Mouse (Mus musculus) adrenal gland (tissue): ENCODE measurements around the gene Zc3h6.

Experiments used
- intact Hi-C: fragments of 180-260 bp; cut with DNase I; formaldehyde crosslinking; loops from one replicate; pipeline ENCODE4 v1.15.1; 2025
- long read RNA-seq, 2 experiments: library from polyadenylated mRNA; unstranded; transcript quantifications; one replicate each; pipeline ENCODE4 v2.0.0; 2020; ENCODE audit warnings: borderline replicate concordance in 1 of 2; ENCODE audit not compliant: insufficient replicate concordance in 1 of 2

Zc3h6 gene
- long read RNA-seq, experiment 1, partial matches to known transcripts = 5 of 8 reads
- long read RNA-seq, experiment 1, other reads (novel, unspliced or antisense) = 3 of 8 reads
- long read RNA-seq, experiment 2, partial matches to known transcripts = 4 of 4 reads
- long read RNA-seq, experiment 2, other reads (novel, unspliced or antisense) = 0 of 4 reads

DNA sequence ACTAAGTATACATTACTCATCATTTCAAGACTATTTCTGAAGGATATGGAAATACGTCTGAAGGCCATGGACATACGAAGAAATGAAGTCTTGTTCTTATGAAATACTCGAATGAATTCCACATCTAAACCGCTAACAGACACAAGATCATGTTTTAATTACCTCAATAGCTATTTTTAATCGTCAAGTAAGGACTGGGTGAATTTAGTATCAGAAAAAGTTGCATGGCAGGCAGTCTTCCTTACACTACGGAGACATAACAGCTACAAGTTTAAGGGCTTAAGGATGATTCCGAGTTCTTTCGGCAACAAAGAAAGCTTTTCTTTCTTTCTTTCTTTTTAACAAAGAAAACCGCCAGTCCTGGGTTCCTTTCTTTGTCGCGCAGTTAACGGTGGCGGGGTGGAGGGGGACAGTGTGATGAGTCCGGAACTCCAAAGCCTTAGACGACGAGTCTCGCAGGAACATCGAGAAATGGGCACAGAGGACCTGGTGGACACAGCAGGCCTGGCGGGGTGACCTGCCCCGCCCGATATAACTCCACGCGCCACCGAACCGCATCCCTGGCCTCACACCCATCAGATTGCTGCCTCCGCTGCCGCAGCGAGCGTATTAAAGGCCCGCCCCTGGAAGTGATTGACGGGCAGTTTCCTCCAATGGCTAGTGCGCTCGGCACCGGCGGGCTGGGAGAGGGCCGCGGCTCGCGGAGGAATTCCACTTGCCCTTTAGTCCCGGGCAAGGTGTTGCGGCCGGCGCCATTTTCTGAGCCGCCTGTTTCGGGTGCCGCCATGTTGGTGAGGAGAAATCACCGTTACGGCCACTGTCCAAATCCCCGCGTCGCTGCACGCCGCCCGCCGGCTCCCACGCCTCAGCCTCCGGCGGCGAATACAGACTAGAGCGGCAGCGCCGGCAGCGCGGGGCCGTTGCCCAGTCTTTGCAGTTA is at the start of gene Zc3h6:
Gene Zc3h6, plus strand, starts transcription at position 762 of the 940 bp plus-strand sequence.
- intact Hi-C loops = no loop called here

- intact Hi-C loops = no loop called here
These were observed 42.4 kb upstream of the Zc3h6 start for GRCm38 (mm10) chr2:128924799-128925198.

- intact Hi-C loops = no loop called here
These were observed 38.8 kb upstream of the Zc3h6 start for GRCm38 (mm10) chr2:128928446-128928845.

GRCm38 (mm10) chr2:128930704-128931103 is 36.5 kb upstream of the Zc3h6 start:
- intact Hi-C loops = no loop called here

DNA sequence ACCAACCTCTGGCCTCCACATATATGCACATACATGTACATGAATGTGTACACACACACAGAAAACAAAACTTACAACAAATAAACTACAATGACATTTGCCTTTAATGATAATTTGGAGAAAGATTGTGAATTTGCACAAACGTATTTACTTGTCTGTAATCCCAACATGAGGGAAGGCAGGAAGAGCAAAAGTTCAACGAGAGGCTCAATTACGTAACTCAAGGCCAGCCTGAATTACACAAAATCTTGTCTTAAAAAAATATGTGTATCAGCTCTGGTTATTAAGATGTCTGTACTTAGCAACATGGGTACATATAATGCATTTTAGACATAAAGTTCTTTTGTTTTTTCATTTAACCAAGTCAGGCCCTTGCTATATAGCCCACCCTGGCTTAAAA is 30.9 kb upstream of the Zc3h6 start:
- intact Hi-C loops = no loop called here

DNA sequence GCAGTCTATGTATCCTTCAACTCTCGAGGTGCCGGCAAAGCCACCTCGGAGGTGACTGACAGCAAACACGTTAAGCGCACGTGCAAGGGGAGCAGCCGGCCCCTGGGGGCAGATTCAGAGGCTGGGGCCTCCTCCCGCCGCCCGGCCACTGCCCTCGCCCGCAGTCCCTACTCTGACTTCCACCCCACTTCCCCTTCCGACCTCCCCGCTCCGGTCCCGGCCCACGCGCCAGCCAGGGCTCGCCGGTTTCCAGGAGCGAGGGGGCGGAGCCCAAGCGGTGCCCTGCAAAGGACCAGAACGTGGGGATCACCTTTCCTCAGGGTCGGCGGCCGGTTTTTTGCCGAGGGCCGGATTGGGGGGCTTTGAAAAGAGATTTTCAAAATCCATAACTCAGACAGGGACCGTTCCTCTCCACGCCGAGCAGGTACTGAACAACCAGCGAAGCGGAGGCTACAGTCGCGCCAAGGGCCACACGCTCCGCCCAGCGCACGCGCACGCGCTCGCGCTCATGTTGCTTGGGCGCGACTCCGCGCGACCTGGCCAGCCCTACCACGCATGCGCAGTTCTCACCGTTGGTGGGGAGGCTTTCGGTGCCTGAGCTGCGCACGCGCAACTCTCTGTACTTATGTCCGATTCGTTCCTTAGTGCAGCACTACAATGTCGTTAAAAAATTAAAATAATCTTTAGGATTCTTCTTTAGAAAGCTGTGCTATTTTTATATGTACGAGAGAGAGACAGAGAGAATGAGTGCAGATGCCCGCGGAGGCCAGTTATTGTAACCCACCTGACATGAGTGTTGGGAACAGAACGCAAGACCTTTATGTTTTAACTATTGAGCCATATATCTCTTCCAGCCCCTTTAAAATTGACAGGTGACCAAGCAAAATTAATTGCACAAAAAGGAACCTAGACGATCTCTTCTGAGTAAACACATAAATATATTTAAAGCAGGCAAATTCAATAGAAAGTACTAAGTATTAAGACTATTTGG is 23.4 kb upstream of the Zc3h6 start, which contains the start of gene Zc3h8:
Gene Zc3h8, minus strand, starts transcription at position 540 of the 991 bp plus-strand sequence.
- intact Hi-C loops = no loop called here

DNA sequence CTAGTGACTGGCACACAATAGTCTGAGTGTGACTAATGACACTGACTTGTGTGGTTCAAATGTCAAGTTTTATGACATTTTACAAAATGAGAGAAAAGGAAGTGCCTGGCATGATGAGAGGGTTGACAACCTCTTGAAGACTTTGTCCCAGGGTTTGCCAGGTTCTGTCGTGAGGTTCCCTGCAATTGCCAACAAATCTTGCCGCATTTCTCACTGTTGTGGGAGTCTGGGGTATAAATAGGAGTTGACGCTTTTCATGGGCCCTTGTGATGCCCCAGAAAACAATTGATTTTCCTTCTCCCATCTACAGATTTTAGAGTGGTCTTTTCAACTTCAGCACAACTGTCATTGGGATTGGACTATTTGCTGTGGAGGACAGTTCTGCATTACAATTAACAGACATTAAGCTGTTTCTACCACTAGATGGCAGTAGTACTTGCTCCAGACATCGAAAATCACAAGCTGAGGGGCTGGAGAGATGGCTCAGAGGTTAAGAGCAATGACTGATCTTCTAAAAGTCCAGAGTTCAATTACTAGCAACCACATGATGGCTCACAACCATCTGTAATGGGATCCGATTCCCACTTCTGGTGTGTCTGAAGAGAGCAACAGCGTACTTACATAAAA is 19.1 kb upstream of the Zc3h6 start:
- intact Hi-C loops = loop anchor here (5.0 kb wide), 2 partner anchors 129 to 309 kb away; no protein-coding TSS in a partner anchor

DNA sequence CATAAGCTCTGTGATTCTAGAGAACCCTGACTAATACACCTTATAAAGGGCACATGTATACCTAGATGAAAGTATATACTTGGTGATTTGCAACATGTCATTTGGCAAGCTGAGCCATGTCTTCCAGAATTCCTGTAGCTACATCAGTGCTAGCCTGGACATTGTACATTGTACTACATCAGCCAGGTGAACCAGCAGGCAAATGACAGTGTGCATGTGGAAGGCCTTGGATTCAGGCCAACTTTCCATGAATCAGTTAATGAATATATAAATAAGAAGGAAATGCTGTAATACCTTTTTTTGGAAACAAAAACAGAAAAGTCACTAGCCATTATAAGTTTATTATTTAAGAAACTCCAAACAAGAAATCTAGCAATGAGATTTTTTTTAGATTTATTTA is 13.0 kb upstream of the Zc3h6 start:
- intact Hi-C loops = no loop called here

- intact Hi-C loops = no loop called here
These were observed 1.6 kb upstream of the Zc3h6 start for GRCm38 (mm10) chr2:128965505-128966105.

- intact Hi-C loops = no loop called here
These were observed 966 bp upstream of the Zc3h6 start for GRCm38 (mm10) chr2:128966236-128966635.

DNA sequence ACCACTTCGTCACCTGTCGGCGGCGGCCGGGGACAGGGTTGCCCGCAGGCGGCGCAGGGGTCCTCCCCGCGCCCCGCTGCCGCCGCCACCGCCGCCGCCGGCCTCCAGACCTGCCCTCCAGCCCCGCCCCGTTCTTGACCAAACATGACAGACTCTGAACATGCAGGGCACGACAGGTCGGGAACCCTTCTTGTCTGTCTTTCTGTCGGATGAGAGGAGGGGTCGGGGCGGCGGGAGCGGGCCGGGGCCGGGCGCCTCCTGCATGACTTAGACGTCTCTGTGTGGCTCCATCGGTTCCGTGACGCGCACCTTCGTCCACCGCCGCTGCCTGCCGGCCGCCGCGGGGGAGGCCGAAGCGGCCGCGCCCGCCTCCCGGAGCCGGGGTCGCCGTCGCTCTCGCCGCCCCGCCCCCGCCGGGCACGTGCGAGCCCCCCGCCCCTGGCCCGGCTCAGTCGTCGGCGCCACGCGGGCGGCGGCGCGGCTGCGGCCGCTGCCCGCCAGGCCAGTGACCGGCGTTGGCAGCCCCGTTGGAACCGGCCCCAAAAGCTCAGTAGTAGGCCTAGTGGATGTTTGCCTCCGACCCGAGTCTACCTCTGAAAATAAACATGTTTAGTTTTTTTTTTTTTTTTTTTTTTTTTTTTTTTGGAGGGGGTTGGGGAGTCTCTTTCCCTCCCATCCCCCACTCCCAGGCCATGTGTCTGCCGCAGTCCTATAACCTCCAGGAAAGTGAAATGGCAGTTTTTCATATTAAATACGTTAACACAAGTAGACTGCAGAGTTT is 649 bp downstream of the Zc3h6 start, which contains the start of gene Gm10762:
Gene Gm10762, minus strand, starts transcription at position 65 of the 781 bp plus-strand sequence.
- intact Hi-C loops = no loop called here

- intact Hi-C loops = no loop called here
These were observed 1.4 kb downstream of the Zc3h6 start for GRCm38 (mm10) chr2:128968475-128969083.

DNA sequence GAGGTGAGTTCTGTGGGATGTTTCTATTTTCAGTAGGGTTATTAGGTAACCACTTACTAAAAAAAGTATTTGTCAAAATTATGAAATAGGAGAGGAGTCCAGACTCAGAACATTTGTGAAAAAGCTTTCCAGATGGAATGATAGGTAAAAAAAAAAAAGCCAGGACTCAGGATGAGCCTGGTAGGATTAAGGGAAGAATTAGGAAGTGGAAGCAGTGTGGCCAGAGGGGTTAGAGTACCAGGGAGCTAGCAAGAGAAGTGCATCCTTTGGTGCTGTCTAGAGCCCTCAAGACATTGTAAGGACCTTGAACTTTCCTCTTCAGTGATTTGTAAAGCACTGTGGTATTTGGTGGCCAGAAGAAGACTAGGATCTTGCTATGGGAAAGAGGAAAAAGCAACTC is 5.1 kb downstream of the Zc3h6 start:
- intact Hi-C loops = no loop called here

DNA sequence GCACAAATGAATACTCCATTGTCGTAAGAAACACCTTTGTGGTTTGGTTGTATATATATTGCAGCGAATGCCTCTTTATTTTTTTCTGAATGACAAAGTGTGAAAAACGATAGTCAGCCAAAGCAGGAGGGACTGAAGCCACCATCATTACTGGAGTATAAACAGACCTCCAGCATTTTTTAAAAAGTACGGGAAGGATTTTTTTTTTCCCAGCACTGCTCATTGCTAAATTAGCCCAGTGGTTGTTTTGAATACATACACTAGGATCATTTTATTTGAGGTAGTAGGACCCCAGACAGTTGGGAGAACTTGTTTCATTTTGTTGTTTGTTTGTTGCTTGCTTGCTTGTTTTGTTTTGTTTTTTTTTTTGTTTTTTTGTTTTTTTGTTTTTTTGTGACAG is 8.4 kb downstream of the Zc3h6 start:
- intact Hi-C loops = no loop called here

GRCm38 (mm10) chr2:128984746-128985145 is 17.5 kb downstream of the Zc3h6 start:
- intact Hi-C loops = no loop called here

DNA sequence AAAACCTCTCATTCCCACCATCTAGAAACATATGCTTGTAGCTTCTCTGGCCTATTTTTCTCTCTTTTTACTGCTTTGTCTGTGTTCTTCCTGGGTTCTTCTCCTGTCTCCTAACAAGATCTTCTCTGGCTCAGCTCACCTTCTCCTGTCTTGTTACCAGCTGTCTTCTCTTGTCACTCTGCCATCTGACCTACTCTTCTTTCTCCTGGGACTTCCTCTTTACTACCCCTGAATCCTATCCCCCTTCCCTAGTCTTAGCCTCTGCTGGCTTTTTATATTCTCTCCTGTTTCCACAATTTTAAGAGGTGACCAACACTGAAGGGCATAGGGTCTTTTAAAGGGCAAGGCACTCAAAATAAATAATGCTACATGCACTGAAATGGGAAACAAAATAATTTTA is 37.7 kb downstream of the Zc3h6 start:
- intact Hi-C loops = loop anchor here (5.0 to 10.0 kb wide), 2 partner anchors 72 to 250 kb away; no protein-coding TSS in a partner anchor

- intact Hi-C loops = loop anchor here (5.0 to 10.0 kb wide), 2 partner anchors 71 to 249 kb away; no protein-coding TSS in a partner anchor
These were observed 39.1 kb downstream of the Zc3h6 start for GRCm38 (mm10) chr2:129006194-129006749.

- intact Hi-C loops = loop anchor here (5.0 to 10.0 kb wide), 2 partner anchors 68 to 246 kb away; no protein-coding TSS in a partner anchor
These were observed 41.7 kb downstream of the Zc3h6 start for GRCm38 (mm10) chr2:129008867-129009266.
